Mouse (Mus musculus): ENCODE measurements around the gene Metap2. TPM values are rescaled to one million over a fixed set of nuclear protein-coding genes. Genes with fewer than 3 reads are reported as not detected.
A peak's percentile ranks its signal among the peaks of the same experiment; 100 is the strongest.

Gene Metap2
- total RNA-seq (2021) = 100 to 1,000 TPM; 179 to 184 TPM

- DNase-seq = no peak
These were observed at the start of gene Metap2 for GRCm38 (mm10) chr10:93897043-93897646. TSS of gene Metap2 (minus strand) at chr10:93897093.

- no peak for DNase-seq
These were observed 49.1 kb upstream of the Metap2 start for GRCm38 (mm10) chr10:93945843-93946499.

GRCm38 (mm10) chr10:93945364-93945763 lies 48.5 kb upstream of the Metap2 start:
- DNase-seq = peak; percentile 59

GRCm38 (mm10) chr10:93944241-93944640 lies 47.3 kb upstream of the Metap2 start:
- peak; percentile 55 for DNase-seq

- no peak for DNase-seq
These were observed 43.4 kb upstream of the Metap2 start for GRCm38 (mm10) chr10:93940279-93940678.

- no peak for DNase-seq
These were observed 42.8 kb upstream of the Metap2 start for GRCm38 (mm10) chr10:93939676-93940075.

GRCm38 (mm10) chr10:93938844-93939271 lies 42.0 kb upstream of the Metap2 start:
- DNase-seq = no peak

GRCm38 (mm10) chr10:93933980-93934379 lies 37.1 kb upstream of the Metap2 start:
- peak; percentile 50 for DNase-seq

- no peak for DNase-seq
These were observed 36.0 kb upstream of the Metap2 start for GRCm38 (mm10) chr10:93932861-93933260.

GRCm38 (mm10) chr10:93932020-93932419 lies 35.1 kb upstream of the Metap2 start:
- DNase-seq = no peak

- no peak for DNase-seq
These were observed 34.5 kb upstream of the Metap2 start for GRCm38 (mm10) chr10:93931431-93931830.

GRCm38 (mm10) chr10:93930236-93930824 lies 33.4 kb upstream of the Metap2 start:
- no peak for DNase-seq

- no peak for DNase-seq
These were observed 27.8 kb upstream of the Metap2 start for GRCm38 (mm10) chr10:93924666-93925065.

- no peak for DNase-seq
These were observed 24.3 kb upstream of the Metap2 start for GRCm38 (mm10) chr10:93921160-93921559.

GRCm38 (mm10) chr10:93919227-93919626 lies 22.3 kb upstream of the Metap2 start:
- peak; percentile 57 for DNase-seq

GRCm38 (mm10) chr10:93918701-93919100 lies 21.8 kb upstream of the Metap2 start:
- DNase-seq = peak; percentile 80

- DNase-seq = no peak
These were observed 21.2 kb upstream of the Metap2 start for GRCm38 (mm10) chr10:93918087-93918486.

GRCm38 (mm10) chr10:93916778-93917177 lies 19.9 kb upstream of the Metap2 start:
- DNase-seq = peak; percentile 9

GRCm38 (mm10) chr10:93915531-93916275 lies 18.8 kb upstream of the Metap2 start:
- no peak for DNase-seq

GRCm38 (mm10) chr10:93913525-93913924 lies 16.6 kb upstream of the Metap2 start:
- DNase-seq = no peak

GRCm38 (mm10) chr10:93912917-93913316 lies 16.0 kb upstream of the Metap2 start:
- DNase-seq = no peak

GRCm38 (mm10) chr10:93912136-93912855 lies 15.4 kb upstream of the Metap2 start:
- no peak for DNase-seq
